Mouse (Mus musculus) liver, adult (tissue): ENCODE data around the gene Limk1.

Source experiments
- GATA4 ChIP-seq: IDR thresholded peaks from 2 replicates; pipeline ENCODE4 v1.6.1; 2014; ENCODE audit warnings: mild to moderate bottlenecking, low read length; ENCODE audit not compliant: insufficient replicate concordance

Gene Limk1

DNA sequence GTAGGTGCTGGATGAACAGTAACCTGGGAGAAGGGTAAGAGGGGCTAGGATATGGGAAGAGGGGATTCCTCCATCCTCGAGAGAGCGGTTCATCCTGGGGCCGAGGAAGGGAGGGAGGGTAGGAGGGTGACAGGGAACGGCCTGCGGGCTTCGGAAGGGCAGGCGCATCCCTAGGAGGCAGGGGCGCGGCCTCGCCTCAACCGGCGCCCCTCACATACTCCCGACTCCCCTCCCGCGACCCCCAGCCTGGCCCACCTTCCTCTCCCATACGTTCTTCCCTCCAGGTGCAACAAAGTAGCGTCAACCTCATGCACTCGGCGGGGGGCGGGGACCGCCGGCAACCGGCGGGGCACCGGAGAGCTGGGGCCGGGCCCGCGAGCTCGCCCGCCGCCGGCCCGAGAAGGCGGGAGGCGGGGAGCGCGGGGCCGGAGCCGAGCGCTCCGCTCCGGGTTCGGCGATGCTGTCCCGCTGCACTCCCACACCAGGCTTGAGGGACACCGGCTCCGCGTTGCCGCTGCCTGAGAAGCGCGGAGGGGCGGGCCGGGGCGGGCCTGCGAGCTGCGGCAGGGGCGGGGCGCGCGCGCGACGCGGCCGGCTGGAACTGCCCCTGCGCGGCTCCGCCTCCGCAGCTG is at the start of gene Limk1:
Gene Limk1, minus strand, starts transcription at position 513 of the 632 bp plus-strand sequence.
- no peak for TF ChIP-seq GATA4

DNA sequence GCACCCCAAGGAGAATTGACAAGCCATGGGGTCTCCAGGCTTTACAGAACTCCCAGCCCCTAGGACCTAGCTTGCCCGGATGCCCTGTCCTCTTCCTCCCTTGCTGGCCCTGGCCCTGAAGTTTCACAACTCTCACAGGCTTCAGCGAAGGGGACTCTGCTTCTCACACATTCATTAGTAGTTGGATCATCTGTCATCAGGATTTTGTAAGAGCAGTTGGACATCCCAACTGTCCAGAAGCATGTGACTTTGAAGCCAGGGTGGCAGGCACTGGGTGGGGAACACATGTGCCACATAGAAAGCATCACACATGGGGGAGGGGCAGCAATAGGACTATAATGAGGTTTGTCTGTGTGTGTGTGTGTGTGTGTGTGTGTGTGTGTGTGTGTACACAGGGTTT is 46.5 kb upstream of the Limk1 start:
- TF ChIP-seq GATA4 = no peak

DNA sequence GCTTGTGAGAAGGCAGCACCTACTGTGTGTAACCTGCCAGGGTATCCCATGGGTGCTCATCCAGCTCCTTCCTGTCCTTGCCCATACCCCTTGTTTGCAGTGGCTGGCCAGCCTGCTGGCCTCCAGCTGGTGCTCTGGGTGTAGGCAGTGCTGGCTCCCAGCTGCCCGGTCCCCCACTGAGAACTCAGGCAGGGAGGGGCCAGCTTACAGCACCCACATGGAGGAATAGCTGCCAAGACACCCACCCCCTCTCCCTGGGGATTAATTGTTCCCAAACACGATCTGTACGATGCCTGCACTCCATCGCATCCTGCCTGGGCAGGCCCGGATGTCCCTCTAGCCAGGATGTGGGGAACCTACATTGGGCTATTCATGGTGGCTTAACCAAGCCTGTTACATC is 45.7 kb upstream of the Limk1 start:
- TF ChIP-seq GATA4 = no peak

DNA sequence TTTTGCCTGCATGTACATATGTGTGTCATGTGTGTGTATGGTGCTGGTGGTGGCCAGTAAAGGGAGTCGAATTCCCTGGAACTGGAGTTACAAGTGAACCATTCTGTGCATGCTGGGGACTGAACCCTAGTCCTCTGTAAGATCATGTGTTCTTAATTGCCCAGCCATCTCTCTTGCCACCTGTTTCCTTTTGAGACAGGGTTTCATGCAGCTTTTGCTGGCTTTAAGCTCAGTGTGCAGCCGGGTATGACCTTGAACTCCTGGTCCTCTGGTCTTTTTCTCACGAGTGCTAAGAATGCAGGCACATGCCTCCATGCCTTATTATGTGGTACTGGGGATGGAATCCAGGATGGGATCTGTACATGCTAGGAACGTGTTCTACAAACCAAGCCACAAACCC is 44.8 kb upstream of the Limk1 start:
- TF ChIP-seq GATA4 = no peak

DNA sequence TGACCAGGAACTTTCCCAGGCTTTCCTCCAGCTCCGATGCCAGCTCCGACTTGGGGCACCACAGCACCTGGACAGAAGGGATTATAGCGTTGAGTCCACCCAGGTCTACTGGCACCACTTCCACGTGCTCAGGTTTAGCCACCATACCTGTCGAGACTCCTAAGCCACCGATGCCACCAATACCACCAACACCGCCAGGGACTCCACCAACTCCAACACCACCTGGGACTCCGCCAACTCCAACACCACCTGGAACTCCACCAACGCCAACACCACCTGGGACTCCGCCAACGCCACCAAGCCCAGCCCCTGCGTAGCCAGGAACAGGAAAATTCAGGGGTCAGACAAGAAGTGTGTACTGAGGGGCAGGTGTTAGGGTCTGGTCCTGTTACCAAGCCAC is 40.7 kb upstream of the Limk1 start:
- TF ChIP-seq GATA4 = no peak

DNA sequence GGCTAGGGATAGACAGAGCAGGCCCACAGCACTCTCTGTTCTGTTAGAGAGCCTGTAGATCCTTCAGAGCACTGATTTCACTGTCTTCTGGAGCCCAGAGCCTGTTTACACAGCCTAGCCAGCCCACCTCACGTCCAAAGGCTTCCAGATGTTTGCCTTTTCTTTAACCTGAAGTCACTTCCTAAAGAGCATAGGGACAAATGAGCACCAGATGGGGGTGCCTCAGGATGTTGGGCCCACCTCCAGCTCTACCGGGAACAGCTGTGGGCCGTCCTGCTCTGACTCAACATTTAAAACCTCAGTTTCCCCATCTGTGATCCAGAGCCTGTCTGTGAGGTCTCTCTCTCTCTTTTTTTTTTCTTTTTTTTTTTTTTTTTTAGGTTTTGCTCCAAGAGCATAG is 40.1 kb upstream of the Limk1 start:
- no peak for TF ChIP-seq GATA4

DNA sequence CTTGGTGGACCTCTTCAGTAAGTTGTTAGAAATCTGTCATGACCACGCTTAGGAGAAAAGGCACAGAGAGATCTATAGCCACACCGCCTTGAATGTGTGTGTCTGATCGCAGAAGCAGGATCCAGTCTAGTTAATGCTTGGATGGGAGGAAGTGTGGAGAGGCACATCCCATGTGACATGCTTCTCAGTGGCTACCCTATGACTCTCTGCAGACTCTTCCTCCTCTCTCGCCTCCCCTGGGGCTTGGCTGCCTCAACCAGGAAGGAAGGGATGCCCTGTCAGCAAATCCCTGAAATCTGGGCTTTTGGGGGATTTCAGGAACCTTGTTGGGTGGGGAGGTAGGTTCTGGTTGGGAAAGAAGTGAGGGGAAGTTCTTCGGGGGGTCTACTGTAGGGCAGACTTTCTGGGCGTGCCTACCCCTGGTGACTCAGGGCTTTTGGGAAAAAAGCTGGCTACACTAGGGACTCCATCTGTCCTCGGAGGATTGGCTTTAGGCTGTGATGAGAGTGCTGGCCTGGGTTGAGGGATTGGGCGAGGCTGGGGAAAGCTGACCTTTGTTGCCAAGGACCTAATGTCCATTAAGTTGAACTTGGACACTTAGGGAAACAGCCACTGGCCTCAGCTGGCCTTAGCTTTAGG is 38.7 kb upstream of the Limk1 start:
- TF ChIP-seq GATA4 = no peak

DNA sequence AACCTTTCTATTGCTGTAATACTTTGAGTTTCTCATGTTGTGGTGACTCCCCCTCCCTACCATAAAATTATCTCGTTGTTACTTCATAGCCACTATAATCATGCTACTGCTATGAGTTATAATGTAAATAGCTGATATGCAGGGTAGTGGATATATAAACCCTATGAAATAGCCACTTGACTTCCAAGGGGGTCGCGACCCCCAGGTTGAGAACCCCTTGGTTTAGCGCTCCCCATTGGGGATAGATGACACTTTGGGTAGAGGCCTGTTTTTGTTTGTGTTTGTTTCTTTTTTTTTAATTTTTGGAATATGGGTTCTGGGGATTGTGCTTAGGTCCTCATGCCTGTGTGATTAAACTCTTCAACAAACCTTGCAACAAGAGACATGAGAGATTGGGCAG is 36.9 kb upstream of the Limk1 start:
- TF ChIP-seq GATA4 = no peak

DNA sequence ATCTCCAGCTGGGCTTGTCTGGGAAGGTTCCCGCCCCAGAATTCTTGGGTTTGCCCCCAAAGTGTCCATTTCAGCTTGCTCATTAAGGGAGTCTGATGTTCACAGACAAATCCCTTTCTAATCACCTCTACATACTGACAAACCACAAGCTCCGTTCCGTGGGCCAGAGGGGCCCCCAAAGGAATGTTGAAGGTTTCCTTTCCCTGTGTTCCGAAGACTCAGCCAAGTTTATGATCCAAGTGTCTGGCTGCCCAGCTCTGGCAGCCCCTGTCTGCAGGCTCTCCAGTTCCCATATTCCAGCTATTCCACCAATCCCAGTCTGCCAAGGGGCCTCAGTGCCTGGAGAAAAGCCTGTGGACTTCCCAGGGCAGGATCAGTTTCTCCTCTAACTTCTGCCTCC is 31.7 kb upstream of the Limk1 start:
- no peak for TF ChIP-seq GATA4

DNA sequence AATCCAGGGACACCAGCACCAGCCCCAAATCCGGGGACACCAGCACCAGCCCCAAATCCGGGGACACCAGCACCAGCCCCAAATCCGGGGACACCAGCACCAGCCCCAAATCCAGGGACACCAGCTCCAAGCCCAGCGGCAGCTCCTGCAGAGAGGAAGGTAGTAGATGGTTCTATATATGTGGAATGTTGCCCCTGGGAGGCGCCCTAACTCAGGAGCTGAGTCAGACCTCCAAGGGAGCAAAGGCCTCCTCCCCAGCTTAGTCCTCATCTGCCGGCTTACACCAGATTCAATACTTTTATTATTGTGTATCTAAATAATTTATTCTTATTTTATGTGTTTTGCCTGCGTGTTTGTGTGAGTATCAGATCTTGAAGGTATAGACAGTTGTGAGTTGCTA is 22.7 kb upstream of the Limk1 start:
- no peak for TF ChIP-seq GATA4

DNA sequence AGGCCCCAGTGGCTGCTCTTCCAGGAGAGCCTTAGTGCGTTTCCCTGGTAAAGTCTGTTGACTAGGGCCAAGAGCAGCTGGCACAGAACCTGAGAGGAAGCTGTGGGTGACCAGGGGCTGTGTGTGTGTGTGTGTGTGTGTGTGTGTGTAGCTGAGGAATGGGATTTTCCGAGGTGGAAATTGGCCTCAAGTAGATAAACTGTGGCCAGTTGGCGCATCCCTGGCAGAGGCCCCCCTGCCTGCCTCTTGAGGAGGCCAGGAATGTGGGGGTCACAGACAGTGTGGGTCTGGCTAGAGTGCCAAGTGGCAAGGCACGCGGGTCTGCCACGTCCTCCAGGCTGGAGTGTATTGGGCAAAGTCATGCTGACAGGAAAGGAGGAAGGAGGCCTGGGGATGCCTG is 20.9 kb upstream of the Limk1 start:
- no peak for TF ChIP-seq GATA4

DNA sequence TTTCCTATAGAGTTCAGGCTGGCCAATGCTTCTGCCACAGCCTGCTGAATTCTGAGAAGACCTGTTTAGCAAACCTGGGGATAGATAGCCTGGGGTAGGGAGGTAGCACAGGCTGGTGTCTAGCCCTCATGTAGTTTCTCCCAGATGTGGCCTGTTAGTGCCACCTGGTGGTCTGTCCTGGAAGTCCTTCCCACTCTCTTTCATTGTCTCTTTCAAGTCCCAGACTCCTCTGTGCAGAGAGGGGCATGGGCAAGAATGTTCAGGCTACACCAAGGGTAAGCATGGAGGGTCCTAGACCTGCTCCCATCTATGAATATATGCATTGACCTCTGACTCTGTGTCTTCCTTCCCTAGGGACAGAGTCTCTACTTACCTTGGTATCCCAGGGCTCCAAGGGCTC is 15.8 kb upstream of the Limk1 start:
- TF ChIP-seq GATA4 = no peak

DNA sequence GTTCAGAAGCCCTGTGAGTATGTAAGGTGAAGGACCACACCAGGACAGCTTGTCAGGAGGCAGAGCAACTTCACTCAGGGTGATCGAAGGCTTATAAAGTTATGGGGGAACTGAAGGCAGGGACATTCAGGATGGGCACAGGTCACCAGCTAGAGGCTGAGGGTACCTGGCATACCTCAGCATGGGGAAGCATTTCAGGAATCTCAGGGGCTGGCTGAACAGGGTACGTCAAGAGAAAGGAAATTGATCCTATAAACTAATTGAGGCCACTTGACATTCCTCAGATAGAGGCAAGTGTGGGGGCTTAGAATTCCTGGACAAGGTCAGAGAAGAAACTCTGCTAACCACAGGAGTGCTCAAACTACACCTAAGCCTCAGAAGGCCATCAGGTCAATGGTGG is 7.1 kb upstream of the Limk1 start:
- no peak for TF ChIP-seq GATA4

DNA sequence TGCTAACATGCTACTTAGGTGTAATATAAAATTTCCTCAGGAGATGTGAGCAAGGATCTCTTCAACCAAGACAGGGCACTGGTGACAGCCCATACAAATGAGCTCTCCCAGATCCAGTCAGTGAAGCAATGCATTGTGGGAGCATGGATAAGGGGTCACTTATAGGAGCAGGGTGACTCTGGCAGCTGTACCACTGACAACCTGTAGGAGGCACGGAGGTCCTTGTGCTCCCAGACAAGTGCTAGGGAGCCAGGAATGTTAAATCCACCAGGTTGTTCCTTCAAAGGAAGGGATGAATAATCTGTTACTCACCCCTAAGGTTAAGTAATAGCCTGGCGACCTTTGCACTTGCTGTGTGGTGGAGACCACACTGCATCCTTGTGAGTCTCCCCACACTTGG is 6.7 kb upstream of the Limk1 start:
- TF ChIP-seq GATA4 = no peak

DNA sequence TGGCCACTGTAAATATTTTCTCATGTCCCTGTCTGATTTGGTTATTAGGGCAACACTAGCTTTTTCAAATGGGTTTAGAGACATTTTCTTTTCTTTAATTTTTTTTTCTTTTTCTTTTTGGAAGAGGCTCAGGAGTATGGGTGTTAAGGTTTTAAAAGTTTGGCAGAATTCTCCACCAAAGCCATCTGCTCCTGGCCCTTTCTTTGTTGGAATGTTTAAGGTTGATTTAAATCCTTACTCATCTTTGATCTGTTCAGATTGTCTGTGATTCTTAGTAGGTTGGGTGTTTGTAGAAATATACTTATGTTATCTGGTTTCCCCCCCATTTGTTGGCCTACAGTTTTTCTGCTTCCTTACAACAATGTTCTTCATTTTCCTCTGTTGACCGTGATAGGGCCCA is 4.3 kb upstream of the Limk1 start:
- TF ChIP-seq GATA4 = no peak

DNA sequence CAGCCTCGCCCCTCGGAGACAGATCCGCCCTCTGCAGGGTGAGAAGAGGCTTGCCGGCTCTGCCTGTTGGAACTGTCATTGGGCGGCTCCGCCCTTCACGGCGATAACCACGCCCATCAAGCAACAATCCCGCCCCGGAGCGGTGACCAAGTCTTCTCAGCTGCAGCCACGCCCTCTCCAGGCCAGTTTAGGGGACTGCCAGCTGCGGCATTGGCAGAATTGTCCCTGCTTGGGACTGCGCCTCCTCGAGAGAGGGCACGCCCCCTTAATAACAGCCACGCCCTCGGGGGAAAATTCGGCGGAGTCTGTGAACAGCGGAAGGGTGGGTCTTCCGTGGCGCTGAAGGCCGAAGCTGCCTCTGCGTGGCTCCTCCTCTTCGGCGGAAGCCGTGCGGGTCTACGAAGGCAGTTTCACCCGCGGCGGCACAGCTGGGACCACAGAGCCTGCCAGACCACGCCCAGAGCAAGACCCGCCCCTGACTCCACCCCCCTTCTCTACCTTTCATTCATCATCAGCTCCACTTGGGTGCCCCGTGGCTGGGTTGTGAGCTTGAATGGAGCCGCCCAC is 403 bp upstream of the Limk1 start:
- no peak for TF ChIP-seq GATA4

DNA sequence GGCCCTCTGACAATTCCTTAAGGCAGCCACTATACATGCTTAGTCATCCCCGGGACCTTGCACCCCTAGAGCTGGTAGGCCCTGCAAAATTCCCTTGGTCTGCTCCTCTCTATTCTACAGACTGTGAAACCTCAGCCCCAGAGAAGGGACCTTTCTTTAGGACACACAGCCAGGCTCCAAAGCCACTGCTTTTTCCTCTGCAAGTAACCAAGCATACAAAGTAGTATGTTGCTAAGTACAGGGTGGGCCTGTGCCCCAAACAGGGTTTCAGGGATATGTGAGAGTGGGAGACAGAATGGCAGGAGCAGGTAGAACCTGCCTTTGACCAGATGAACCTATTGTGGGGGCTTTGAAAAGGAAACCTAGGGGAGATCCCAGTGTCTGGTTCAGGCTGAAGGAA is 1.2 kb downstream of the Limk1 start:
- TF ChIP-seq GATA4 = no peak

DNA sequence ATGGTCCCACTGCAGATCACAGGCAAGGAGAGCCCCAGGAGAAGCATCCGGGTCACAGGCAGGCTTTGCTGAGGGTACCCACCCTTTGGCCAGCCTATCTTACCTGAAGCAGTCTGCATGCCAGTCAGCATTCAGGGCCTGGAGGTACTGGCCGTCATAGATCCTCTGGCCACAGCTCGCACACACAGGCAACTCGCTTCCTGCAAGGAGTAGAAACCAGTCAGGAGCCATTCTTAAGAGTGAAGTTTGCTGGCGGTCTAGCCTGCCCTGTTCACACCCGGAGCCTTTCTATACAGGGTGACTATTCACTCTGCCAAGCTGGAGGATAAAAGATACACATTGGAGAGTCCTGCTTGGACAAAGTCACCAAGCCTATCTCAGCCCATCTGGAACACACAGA is 1.9 kb downstream of the Limk1 start:
- no peak for TF ChIP-seq GATA4

DNA sequence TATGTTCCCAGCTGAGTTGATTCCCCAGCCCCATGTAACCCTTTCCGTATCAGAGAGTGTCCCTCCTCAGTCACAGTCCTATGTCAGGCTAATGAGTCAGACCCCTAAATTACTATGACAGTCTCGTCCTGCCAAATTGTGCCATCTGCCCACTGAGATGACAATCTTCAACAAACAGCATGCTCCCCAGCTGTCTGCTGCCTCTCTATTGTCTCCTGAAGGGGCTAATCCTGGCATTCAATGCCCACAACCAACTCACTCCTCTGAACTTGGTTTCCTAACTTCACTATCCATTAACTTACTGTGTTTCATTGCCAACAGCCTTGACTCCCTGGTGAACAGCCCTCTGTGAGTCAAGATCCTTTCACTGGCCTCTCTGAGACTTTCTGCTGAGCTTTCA is 4.0 kb downstream of the Limk1 start:
- no peak for TF ChIP-seq GATA4
